Comparison of ENCODE assay signal across 14 mouse cellular contexts in genomic region chr3:145790233-145790632, GRCm38 (mm10). TPM values are rescaled to one million over a fixed set of nuclear protein-coding genes. Genes with fewer than 3 reads are reported as not detected.
A peak's percentile ranks its signal among the peaks of the same experiment; 100 is the strongest.
DNase-seq lines count a peak whose midpoint lies in the region; ATAC-seq lines count a peak whose summit lies in the region.
"Had no signal": no experiment of that assay in that cellular context is flagged by ENCODE, and none has a peak within 500 bp of the region (broad histone marks: within the 10 kb centered on the region; RNA-seq: fewer than 3 reads in every experiment).

No protein-coding gene starts in this region.

- DNase-seq in gastrocnemius, adult 18-20 months (ENCODE audit: low spot score), result peak; percentile 76
- DNase-seq in gastrocnemius, postnatal 4 days (ENCODE audit: low spot score in 2 of 2), result no peak
- no peak for DNase-seq in hindbrain, embryonic 10.5 days (ENCODE audit: low spot score)
- DNase-seq in liver, result no peak
- DNase-seq in skeletal muscle tissue, adult 2 months (ENCODE audit: low read depth, low spot score), result peak; percentile 91
- DNase-seq in cerebellum, postnatal 14 days, result no peak
- DNase-seq: cerebellum, postnatal 10 days; right cerebral cortex, postnatal 14 days had no signal

- no peaks in the 10 kb centered on the region for H3K9me3 ChIP-seq in hindbrain, embryonic 10.5 days
- H3K9me3 ChIP-seq in hindbrain, embryonic 16.5 days (ENCODE audit: control insufficient read depth, low read length), result no peaks in the 10 kb centered on the region
- no peaks in the 10 kb centered on the region for H3K9me3 ChIP-seq in liver, embryonic 12.5 days (replicated peaks)
- H3K9me3 ChIP-seq: heart, embryonic 15.5 days had no signal

- H3K4me2 ChIP-seq in hindbrain, embryonic 16.5 days (ENCODE audit: low read length), result no peak overlapping the region
- H3K4me2 ChIP-seq in liver, embryonic 12.5 days, result no peak overlapping the region
- H3K4me2 ChIP-seq: heart, embryonic 15.5 days had no signal

- ATAC-seq in hindbrain, embryonic 16.5 days, result no peak
- ATAC-seq in liver, embryonic 12.5 days, result 0 out of 2 replicates have a peak, but pooled peaks have one; percentile 13
- ATAC-seq: activated CD4-positive, CD25-positive, alpha-beta regulatory T cell, adult 4 months; inflammation-experienced regulatory T-cells, adult 6 months had no signal

- WGBS in hindbrain, embryonic 10.5 days, result 84% methylated on average over 3 of the region's 3 CpGs
- WGBS in hindbrain, embryonic 16.5 days, result 88% methylated on average over 3 of the region's 3 CpGs
- 64% methylated on average over 3 of the region's 3 CpGs for WGBS in liver, embryonic 12.5 days (ENCODE audit: insufficient replicate concordance)

- H3K4me3 ChIP-seq in hindbrain, embryonic 10.5 days, result no peak overlapping the region
- no peak overlapping the region for H3K4me3 ChIP-seq in hindbrain, embryonic 16.5 days (ENCODE audit: low read length)
- no peak overlapping the region for H3K4me3 ChIP-seq in liver, embryonic 12.5 days
- H3K4me3 ChIP-seq: heart, embryonic 15.5 days had no signal

- H3K36me3 ChIP-seq in hindbrain, embryonic 10.5 days, result no peaks in the 10 kb centered on the region; the same call in 1 of the 2 replicates
- no peaks in the 10 kb centered on the region for H3K36me3 ChIP-seq in hindbrain, embryonic 16.5 days (ENCODE audit: control insufficient read depth, insufficient read depth, low read length)
- H3K36me3 ChIP-seq in liver, embryonic 12.5 days, result no peaks in the 10 kb centered on the region
- H3K36me3 ChIP-seq: heart, embryonic 15.5 days had no signal

- peak overlapping the region; percentile 29; the same call in 1 of the 2 replicates for H3K27ac ChIP-seq in hindbrain, embryonic 10.5 days
- no peak overlapping the region for H3K27ac ChIP-seq in hindbrain, embryonic 16.5 days (ENCODE audit: low read depth, low read length)
- H3K27ac ChIP-seq in liver, embryonic 12.5 days, result no peak overlapping the region
- H3K27ac ChIP-seq: heart, embryonic 15.5 days had no signal

- H3K4me1 ChIP-seq in hindbrain, embryonic 10.5 days (replicated peaks), result no peaks in the 10 kb centered on the region
- peaks cover 5% of the 10 kb centered on the region; the same call in 1 of the 2 replicates for H3K4me1 ChIP-seq in hindbrain, embryonic 16.5 days (ENCODE audit: control insufficient read depth, insufficient read depth, low read depth, low read length)
- H3K4me1 ChIP-seq in liver, embryonic 12.5 days, result peaks cover 14% of the 10 kb centered on the region

- no peak overlapping the region for H3K9ac ChIP-seq in hindbrain, embryonic 16.5 days (ENCODE audit: low read depth, low read length)
- no peak overlapping the region for H3K9ac ChIP-seq in liver, embryonic 12.5 days
- H3K9ac ChIP-seq: heart, embryonic 15.5 days had no signal

- no peaks in the 10 kb centered on the region for H3K27me3 ChIP-seq in hindbrain, embryonic 10.5 days (ENCODE audit: insufficient read depth, poor library complexity, severe bottlenecking)
- no peaks in the 10 kb centered on the region for H3K27me3 ChIP-seq in hindbrain, embryonic 16.5 days (replicated peaks; ENCODE audit: control insufficient read depth, insufficient read depth, low read length)
- no peaks in the 10 kb centered on the region for H3K27me3 ChIP-seq in liver, embryonic 12.5 days (replicated peaks)
- H3K27me3 ChIP-seq: heart, embryonic 15.5 days had no signal

RNA-seq across cellular contexts. Expression of gene Ddah1, which starts 31.8 kb away (rescaled TPM):
- 1 to 10 TPM; 2.7 to 4.4 TPM for total RNA-seq in gastrocnemius, adult 18-20 months (2021)
- total RNA-seq in gastrocnemius, postnatal 4 days (2021), result 10 to 100 TPM; 20.2 to 24.3 TPM
- polyA plus RNA-seq in hindbrain, embryonic 10.5 days (2016; fragmentation: Nextera tagmentation; extraction: Ambion mirVana), result 22.3 and 24.7 TPM in 2 replicates
- polyA plus RNA-seq in hindbrain, embryonic 16.5 days (2015; fragmentation: Nextera tagmentation; extraction: Ambion mirVana), result 119 and 132 TPM in 2 replicates
- polyA plus RNA-seq in liver, embryonic 12.5 days (2016; fragmentation: Nextera tagmentation; extraction: Ambion mirVana), result 31.9 and 36.4 TPM in 2 replicates
- total RNA-seq: megakaryocyte, adult 5-6 weeks had no signal
- polyA plus RNA-seq: activated CD4-positive, CD25-positive, alpha-beta regulatory T cell, adult 4 months had no signal

Comparison
In these comparisons a context has a peak if more than half of its experiments do, and no peak if none do; other contexts are left out.
1. DNase-seq: peak in gastrocnemius, adult 18-20 months (single experiment) and skeletal muscle tissue, adult 2 months (single experiment); none in gastrocnemius, postnatal 4 days (0 of 2), hindbrain, embryonic 10.5 days (single experiment), liver (single experiment) and cerebellum, postnatal 14 days (0 of 2).